Mouse (Mus musculus) liver, embryonic 15.5 days (tissue): Measurements from ENCODE around the gene Rfx1. TPM values are rescaled to one million over a fixed set of nuclear protein-coding genes. Genes with fewer than 3 reads are reported as not detected.

Source experiments
- ATAC-seq: fragments of 200-750 bp; cut with Nextera tagmentation; 2 replicates; pipeline ENCODE4 v1.8.0; 2017; ENCODE audit warnings: moderate number of reproducible peaks, mild to moderate bottlenecking, moderate library complexity; ENCODE audit not compliant: insufficient read depth
- H3K27ac ChIP-seq: fragments of 300-500 bp; sonication (generic); replicated peaks from 2 replicates; pipeline ENCODE4 v1.5.1; 2015; ENCODE audit warnings: mild to moderate bottlenecking, inconsistent platforms
- H3K27me3 ChIP-seq: fragments of 300-500 bp; sonication (generic); 2 replicates; pipeline ENCODE4 v1.6.1; 2015; ENCODE audit warnings: mild to moderate bottlenecking, inconsistent platforms
- H3K36me3 ChIP-seq: fragments of 300-500 bp; sonication (generic); replicated peaks from 2 replicates; pipeline ENCODE4 v1.6.1; 2015; ENCODE audit warnings: moderate library complexity, mild to moderate bottlenecking, inconsistent platforms
- H3K4me1 ChIP-seq: fragments of 300-500 bp; sonication (generic); replicated peaks from 2 replicates; pipeline ENCODE4 v1.6.1; 2015; ENCODE audit warnings: inconsistent platforms
- H3K4me2 ChIP-seq: fragments of 300-500 bp; sonication (generic); 2 replicates; pipeline ENCODE4 v1.6.1; 2015; ENCODE audit warnings: moderate library complexity, mild to moderate bottlenecking, inconsistent platforms
- H3K4me3 ChIP-seq: fragments of 300-500 bp; sonication (generic); replicated peaks from 2 replicates; pipeline ENCODE4 v1.5.1; 2015; ENCODE audit warnings: mild to moderate bottlenecking, inconsistent platforms
- H3K9ac ChIP-seq: fragments of 300-500 bp; sonication (generic); 2 replicates; pipeline ENCODE4 v1.6.1; 2015; ENCODE audit warnings: moderate library complexity, mild to moderate bottlenecking, inconsistent platforms
- H3K9me3 ChIP-seq: fragments of 300-500 bp; sonication (generic); replicated peaks from 2 replicates; pipeline ENCODE4 v1.6.1; 2016; ENCODE audit warnings: inconsistent platforms
- WGBS: fragments of 180-500 bp; shearing (Covaris S2); methylation state at CpG from one replicate; pipeline ENCODE4 v1.1.7; 2015; ENCODE audit warnings: mixed read lengths; ENCODE audit not compliant: insufficient replicate concordance; 5-methylcytosine and 5-hydroxymethylcytosine counted together
- polyA plus RNA-seq: library from polyadenylated mRNA; unstranded; fragments of >200 nt; fragmentation: Nextera tagmentation; extraction: Ambion mirVana; gene quantifications from 2 replicates; pipeline ENCODE4 v1.2.1, GENCODE M21; 2015

Gene Rfx1
- polyA plus RNA-seq, 1 experiment from 2014 or later = 2.4 TPM

- WGBS = 81% methylated on average over 8 of the region's 8 CpGs
- Histone ChIP-seq H3K9ac (no peak overlapping the region), H3K4me1 (no peaks in the 10 kb centered on the region), H3K4me2 (no peak overlapping the region), H3K4me3 (no peak overlapping the region), H3K36me3 (peaks cover 67% of the 10 kb centered on the region), H3K27me3 (no peaks in the 10 kb centered on the region), H3K27ac (no peak overlapping the region), H3K9me3 (no peaks in the 10 kb centered on the region)
- ATAC-seq = no peak
Measured at GRCm38 (mm10) chr8:84090585-84090984, 24.0 kb downstream of the Rfx1 start.

- WGBS = 71% methylated on average over 8 of the region's 8 CpGs
- H3K36me3 ChIP-seq = peaks cover 69% of the 10 kb centered on the region
- no peak overlapping the region for H3K9ac ChIP-seq
- no peak overlapping the region for H3K4me3 ChIP-seq
- no peaks in the 10 kb centered on the region for H3K27me3 ChIP-seq
- no peaks in the 10 kb centered on the region for H3K9me3 ChIP-seq
- no peak for ATAC-seq
- no peak overlapping the region for H3K4me2 ChIP-seq
- H3K4me1 ChIP-seq = no peaks in the 10 kb centered on the region
- H3K27ac ChIP-seq = no peak overlapping the region
Measured at GRCm38 (mm10) chr8:84096061-84096460, 29.4 kb downstream of the Rfx1 start.

GRCm38 (mm10) chr8:84098376-84098775 lies 31.7 kb downstream of the Rfx1 start:
- Histone ChIP-seq H3K27me3 (no peaks in the 10 kb centered on the region), H3K9me3 (no peaks in the 10 kb centered on the region), H3K9ac (no peak overlapping the region), H3K36me3 (peaks cover 66% of the 10 kb centered on the region), H3K4me3 (no peak overlapping the region), H3K4me2 (no peak overlapping the region), H3K27ac (no peak overlapping the region), H3K4me1 (peaks cover 13% of the 10 kb centered on the region)
- no peak for ATAC-seq
- 84% methylated on average over 7 of the region's 7 CpGs for WGBS

GRCm38 (mm10) chr8:84101476-84102270 lies 35.0 kb downstream of the Rfx1 start:
- ATAC-seq = no peak
- no peak overlapping the region for H3K9ac ChIP-seq
- peaks cover 36% of the 10 kb centered on the region for H3K36me3 ChIP-seq
- 85% methylated on average over 25 of the region's 25 CpGs for WGBS
- H3K4me1 ChIP-seq = peaks cover 34% of the 10 kb centered on the region
- no peaks in the 10 kb centered on the region for H3K27me3 ChIP-seq
- no peak overlapping the region for H3K4me3 ChIP-seq
- no peaks in the 10 kb centered on the region for H3K9me3 ChIP-seq
- H3K27ac ChIP-seq = no peak overlapping the region
- no peak overlapping the region for H3K4me2 ChIP-seq

- peak overlapping the region; percentile 83 for H3K27ac ChIP-seq
- ATAC-seq = no peak
- H3K9me3 ChIP-seq = no peaks in the 10 kb centered on the region
- peak overlapping the region; percentile 85 for H3K4me2 ChIP-seq
- H3K4me3 ChIP-seq = peak overlapping the region; percentile 89
- 36% methylated on average over 3 of the region's 3 CpGs for WGBS
- H3K27me3 ChIP-seq = no peaks in the 10 kb centered on the region
- H3K36me3 ChIP-seq = peaks cover 17% of the 10 kb centered on the region
- H3K4me1 ChIP-seq = peaks cover 34% of the 10 kb centered on the region
- peak overlapping the region; percentile 82 for H3K9ac ChIP-seq
Measured at GRCm38 (mm10) chr8:84103601-84104000, 37.0 kb downstream of the Rfx1 start.

GRCm38 (mm10) chr8:84104221-84104620 lies 37.6 kb downstream of the Rfx1 start:
- H3K27me3 ChIP-seq = no peaks in the 10 kb centered on the region
- peak overlapping the region; percentile 82 for H3K9ac ChIP-seq
- H3K4me3 ChIP-seq = peak overlapping the region; percentile 89
- ATAC-seq = peak; percentile 73
- peaks cover 34% of the 10 kb centered on the region for H3K4me1 ChIP-seq
- WGBS = 1% methylated on average over 26 of the region's 29 CpGs
- H3K36me3 ChIP-seq = peaks cover 12% of the 10 kb centered on the region
- H3K27ac ChIP-seq = peak overlapping the region; percentile 83
- no peaks in the 10 kb centered on the region for H3K9me3 ChIP-seq
- peak overlapping the region; percentile 85 for H3K4me2 ChIP-seq

GRCm38 (mm10) chr8:84104697-84105609 lies 38.3 kb downstream of the Rfx1 start, which contains the start of gene Dcaf15:
Gene Dcaf15, minus strand, starts transcription at chr8:84104768.
- Histone ChIP-seq H3K36me3 (peaks cover 12% of the 10 kb centered on the region), H3K4me3 (peak within 1 kb of the TSS; percentile 89), H3K4me1 (peaks cover 34% of the 10 kb centered on the region), H3K9ac (peak within 1 kb of the TSS; percentile 82), H3K4me2 (peak within 1 kb of the TSS; percentile 85), H3K9me3 (no peaks in the 10 kb centered on the region), H3K27me3 (no peaks in the 10 kb centered on the region), H3K27ac (peak within 1 kb of the TSS; percentile 83)
- peak; percentile 96 for ATAC-seq
- WGBS = 8% methylated on average over 42 of the region's 42 CpGs

GRCm38 (mm10) chr8:84105676-84106075 lies 39.0 kb downstream of the Rfx1 start:
- Histone ChIP-seq H3K36me3 (peaks cover 12% of the 10 kb centered on the region), H3K4me3 (peak overlapping the region; percentile 89), H3K27ac (no peak overlapping the region), H3K27me3 (no peaks in the 10 kb centered on the region), H3K4me1 (peaks cover 34% of the 10 kb centered on the region), H3K9ac (no peak overlapping the region), H3K9me3 (no peaks in the 10 kb centered on the region), H3K4me2 (peak overlapping the region; percentile 85)
- 67% methylated on average over 2 of the region's 2 CpGs for WGBS
- ATAC-seq = no peak

- H3K9me3 ChIP-seq = no peaks in the 10 kb centered on the region
- no peak overlapping the region for H3K4me2 ChIP-seq
- H3K4me1 ChIP-seq = peaks cover 34% of the 10 kb centered on the region
- H3K27ac ChIP-seq = no peak overlapping the region
- H3K27me3 ChIP-seq = no peaks in the 10 kb centered on the region
- H3K4me3 ChIP-seq = no peak overlapping the region
- H3K9ac ChIP-seq = no peak overlapping the region
- H3K36me3 ChIP-seq = peaks cover 11% of the 10 kb centered on the region
- no peak for ATAC-seq
- 83% methylated on average over 6 of the region's 6 CpGs for WGBS
Measured at GRCm38 (mm10) chr8:84106216-84107040, 39.8 kb downstream of the Rfx1 start.

GRCm38 (mm10) chr8:84115646-84116045 lies 49.0 kb downstream of the Rfx1 start:
- ATAC-seq = no peak
- Histone ChIP-seq H3K27me3 (0 out of 2 replicates have a peak, but pooled peaks cover 5% of the 10 kb centered on the region), H3K27ac (no peak overlapping the region), H3K9ac (no peak overlapping the region), H3K9me3 (no peaks in the 10 kb centered on the region), H3K36me3 (no peaks in the 10 kb centered on the region), H3K4me1 (no peaks in the 10 kb centered on the region), H3K4me2 (no peak overlapping the region), H3K4me3 (no peak overlapping the region)
- 65% methylated on average over 6 of the region's 6 CpGs for WGBS
